Mouse (Mus musculus) myocyte (in vitro differentiated cells): ENCODE measurements around the gene Dcdc2a.

ENCODE experiments used
- CEBPB ChIP-seq: IDR thresholded peaks from 2 replicates; pipeline ENCODE4 v1.6.1; 2011; ENCODE audit warnings: mild to moderate bottlenecking, moderate library complexity; ENCODE audit not compliant: poor library complexity, insufficient read depth, severe bottlenecking
- E2F4 ChIP-seq: IDR thresholded peaks from one replicate; pipeline ENCODE4 v1.6.1; 2011; ENCODE audit warnings: mild to moderate bottlenecking, control low read depth, moderate library complexity; ENCODE audit not compliant: insufficient read depth
- MAX ChIP-seq: IDR thresholded peaks from one replicate; pipeline ENCODE4 v1.6.1; 2011; ENCODE audit warnings: low read depth, mild to moderate bottlenecking, control low read depth
- MYOD1 ChIP-seq, 3 experiments: IDR thresholded peaks; one replicate each; pipeline ENCODE4 v1.6.1; 2011; ENCODE audit warnings: control low read depth in 2 of 3, low read depth in 2 of 3, mild to moderate bottlenecking in 2 of 3, moderate library complexity in 1 of 3; ENCODE audit not compliant: insufficient read length in 2 of 3, control insufficient read depth in 1 of 3
- MYOG ChIP-seq, 3 experiments: IDR thresholded peaks; one replicate each; pipeline ENCODE4 v1.6.1; 2011; ENCODE audit warnings: control low read depth in 2 of 3, low read depth in 2 of 3, mild to moderate bottlenecking in 2 of 3; ENCODE audit not compliant: insufficient read length in 2 of 3, control insufficient read depth in 1 of 3, insufficient read depth in 1 of 3
- POLR2A ChIP-seq: IDR thresholded peaks from one replicate; pipeline ENCODE4 v1.6.1; 2011; ENCODE audit warnings: low read depth, mild to moderate bottlenecking, control low read depth, moderate library complexity; ENCODE audit not compliant: insufficient read length
- POLR2AphosphoS2 ChIP-seq: IDR thresholded peaks from one replicate; pipeline ENCODE4 v1.6.1; 2011; ENCODE audit warnings: low read depth, control low read depth; ENCODE audit not compliant: insufficient read length
- SRF ChIP-seq: IDR thresholded peaks from one replicate; pipeline ENCODE4 v1.6.1; 2011; ENCODE audit warnings: low read depth; ENCODE audit not compliant: control insufficient read depth, insufficient read length
- TCF12 ChIP-seq: IDR thresholded peaks from one replicate; pipeline ENCODE4 v1.6.1; 2011; ENCODE audit warnings: mild to moderate bottlenecking, control low read depth; ENCODE audit not compliant: poor library complexity, insufficient read depth, severe bottlenecking
- USF1 ChIP-seq: IDR thresholded peaks from one replicate; pipeline ENCODE4 v1.6.1; 2011; ENCODE audit warnings: low read depth, mild to moderate bottlenecking, control low read depth, moderate library complexity

DNA sequence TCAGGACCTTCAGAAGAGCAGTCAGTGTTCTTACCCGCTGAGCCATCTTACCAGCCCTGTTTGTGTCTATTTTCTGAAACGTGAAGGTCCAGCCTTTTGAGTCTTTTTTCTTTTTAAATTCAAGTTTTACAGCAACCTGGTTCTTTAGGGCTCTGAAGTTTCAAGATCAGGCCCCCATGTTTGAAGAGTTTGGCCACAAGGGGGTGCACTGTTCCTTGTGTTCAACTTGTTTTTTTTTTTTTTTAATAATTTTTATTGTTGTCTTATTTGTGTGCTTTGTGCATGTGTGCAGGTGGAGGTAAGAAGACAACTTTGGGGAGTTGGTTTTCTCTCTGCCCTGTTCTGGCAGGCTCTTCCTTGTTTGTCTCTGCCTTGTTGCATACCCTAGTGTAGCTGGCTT is 31.1 kb upstream of the Dcdc2a start:
- TF ChIP-seq CEBPB (no peak), MAX (no peak), POLR2A (no peak), E2F4 (no peak), SRF (no peak), TCF12 (no peak), MYOD1 (IDR thresholded peaks at IDR 0.05; ENCODE audit: control insufficient read depth in 1 of 3, insufficient read length in 2 of 3, low read depth in 2 of 3) (no peak), POLR2AphosphoS2 (no peak), MYOG (IDR thresholded peaks at IDR 0.05; ENCODE audit: control insufficient read depth in 1 of 3, insufficient read depth in 1 of 3, insufficient read length in 2 of 3, low read depth in 2 of 3) (no peak), USF1 (no peak)
